Mouse (Mus musculus): ENCODE measurements around the gene Adam22. TPM values are rescaled to one million over a fixed set of nuclear protein-coding genes. Genes with fewer than 3 reads are reported as not detected.

The Adam22 gene
- polyA plus RNA-seq, 1 experiment from 2014 or later = 7.7 TPM

DNA sequence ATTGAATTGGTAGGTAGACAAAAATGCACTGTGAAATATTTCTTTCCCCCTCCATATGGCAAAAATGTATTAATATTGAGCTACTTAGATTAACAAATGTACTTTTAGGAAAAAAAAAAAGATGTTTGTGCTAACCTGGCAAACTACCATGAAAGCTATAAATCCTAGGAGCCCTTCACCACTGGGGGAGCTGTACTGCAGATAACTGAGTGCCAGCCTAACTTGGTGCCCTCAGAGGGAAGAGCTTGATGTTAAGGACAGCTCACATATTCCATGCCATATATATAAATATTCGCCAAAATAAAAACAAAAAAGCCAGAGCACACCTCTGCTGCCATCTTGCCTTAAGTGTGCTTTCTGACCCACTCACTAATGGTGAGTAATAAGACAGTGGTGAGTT is 5.6 kb downstream of the Adam22 start:
- 63% methylated on average over 1 of the region's 1 CpGs for WGBS
- H3K27ac ChIP-seq = no peak overlapping the region
- no peak overlapping the region for H3K9ac ChIP-seq (ENCODE audit: low read depth, low read length)
- H3K4me3 ChIP-seq (replicated peaks; ENCODE audit: low read depth, low read length) = no peak overlapping the region
- no peak for ATAC-seq (replicated peaks; ENCODE audit: low FRiP score, low read depth)
- DNase-seq (ENCODE audit: low spot score) = peak; percentile 11
- no peaks in the 10 kb centered on the region for H3K9me3 ChIP-seq (replicated peaks; ENCODE audit: low read length)
- H3K27me3 ChIP-seq (ENCODE audit: insufficient read depth, low read length) = no peaks in the 10 kb centered on the region
- H3K4me2 ChIP-seq (ENCODE audit: low read length) = no peak overlapping the region
- H3K4me1 ChIP-seq (replicated peaks; ENCODE audit: insufficient read depth, low read length) = no peaks in the 10 kb centered on the region
- peak; percentile 58 for TF ChIP-seq CTCF (IDR thresholded peaks at IDR 0.05; ENCODE audit: low read depth)
- H3K36me3 ChIP-seq (ENCODE audit: insufficient read depth, low read length) = no peaks in the 10 kb centered on the region

DNA sequence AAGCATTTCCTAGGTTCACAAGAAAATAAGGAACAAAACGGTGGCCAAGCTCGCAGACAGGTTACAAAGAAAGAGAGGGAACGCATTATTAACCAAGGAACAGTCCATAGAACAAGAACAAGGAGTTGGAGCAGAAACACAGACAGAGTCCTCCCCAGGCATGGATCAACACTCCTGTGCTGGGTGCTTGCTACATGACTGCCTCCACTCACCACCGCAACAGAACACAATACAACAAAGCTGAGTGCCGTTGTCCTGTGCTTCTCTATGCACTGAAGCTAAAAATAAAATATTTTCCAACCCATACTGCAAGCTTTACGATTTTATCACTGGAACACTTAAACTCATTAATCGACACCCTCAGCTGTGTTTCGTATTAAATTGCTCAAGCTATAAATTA is 10.3 kb downstream of the Adam22 start:
- Histone ChIP-seq H3K4me2 (ENCODE audit: low read length) (no peak overlapping the region), H3K4me1 (replicated peaks; ENCODE audit: insufficient read depth, low read length) (0 out of 2 replicates have a peak, but pooled peaks cover 4% of the 10 kb centered on the region), H3K27me3 (ENCODE audit: insufficient read depth, low read length) (no peaks in the 10 kb centered on the region), H3K36me3 (ENCODE audit: insufficient read depth, low read length) (no peaks in the 10 kb centered on the region), H3K4me3 (replicated peaks; ENCODE audit: low read depth, low read length) (no peak overlapping the region), H3K9ac (ENCODE audit: low read depth, low read length) (no peak overlapping the region), H3K9me3 (replicated peaks; ENCODE audit: low read length) (no peaks in the 10 kb centered on the region), H3K27ac (no peak overlapping the region)
- TF ChIP-seq CTCF (IDR thresholded peaks at IDR 0.05; ENCODE audit: low read depth) = no peak
- WGBS = 32% methylated on average over 8 of the region's 8 CpGs
- ATAC-seq (replicated peaks; ENCODE audit: low FRiP score, low read depth) (no peak; the same call in 1 of the 2 replicates), DNase-seq (ENCODE audit: low spot score) (no peak)

DNA sequence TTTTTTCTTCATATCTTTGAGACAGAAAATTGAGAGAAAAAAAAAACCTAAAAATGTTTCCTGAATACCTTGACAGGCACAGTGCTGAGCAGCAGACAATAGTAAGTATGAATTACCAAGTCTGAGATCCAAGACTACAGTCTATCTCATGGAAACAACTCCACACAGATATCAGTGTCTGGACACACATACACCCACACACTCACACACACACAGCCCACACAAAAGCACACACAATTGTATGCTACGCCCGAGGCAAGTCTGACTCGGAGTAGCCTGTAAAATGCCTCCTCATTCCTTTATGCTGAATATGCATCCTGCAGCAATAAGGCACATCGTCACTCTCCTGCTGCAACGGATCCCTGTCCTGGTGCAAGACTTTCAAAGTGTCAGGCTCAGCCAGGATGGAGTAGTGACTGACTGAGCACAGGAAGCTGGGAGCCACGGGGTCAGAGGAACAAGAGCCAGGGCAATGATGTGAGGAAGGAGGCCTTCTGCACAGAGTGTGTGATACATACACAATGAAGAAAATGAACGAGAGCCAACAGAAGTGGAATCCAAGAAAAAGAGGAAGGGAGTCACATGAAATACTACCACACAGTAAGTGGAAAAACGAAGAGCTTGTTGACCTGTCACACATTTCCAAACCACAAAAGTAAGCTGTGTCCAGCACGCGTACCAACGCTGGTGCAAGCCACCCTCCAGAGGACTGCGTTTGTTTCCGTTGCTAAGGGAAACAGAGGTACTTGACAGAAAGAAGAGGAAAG is 10.9 kb downstream of the Adam22 start:
- Histone ChIP-seq H3K4me1 (replicated peaks; ENCODE audit: insufficient read depth, low read length) (0 out of 2 replicates have a peak, but pooled peaks cover 4% of the 10 kb centered on the region), H3K9me3 (replicated peaks; ENCODE audit: low read length) (no peaks in the 10 kb centered on the region), H3K9ac (ENCODE audit: low read depth, low read length) (no peak overlapping the region), H3K4me2 (ENCODE audit: low read length) (peak overlapping the region; percentile 9; the same call in 1 of the 2 replicates), H3K27me3 (ENCODE audit: insufficient read depth, low read length) (no peaks in the 10 kb centered on the region), H3K36me3 (ENCODE audit: insufficient read depth, low read length) (no peaks in the 10 kb centered on the region), H3K27ac (no peak overlapping the region), H3K4me3 (replicated peaks; ENCODE audit: low read depth, low read length) (no peak overlapping the region)
- DNase-seq (ENCODE audit: low spot score) (peak; percentile 31), ATAC-seq (replicated peaks; ENCODE audit: low FRiP score, low read depth) (0 out of 2 replicates have a peak, but pooled peaks have one; percentile 61)
- TF ChIP-seq CTCF (IDR thresholded peaks at IDR 0.05; ENCODE audit: low read depth) = no peak
- whole genome bisulfite sequencing = 13% methylated on average over 13 of the region's 13 CpGs

DNA sequence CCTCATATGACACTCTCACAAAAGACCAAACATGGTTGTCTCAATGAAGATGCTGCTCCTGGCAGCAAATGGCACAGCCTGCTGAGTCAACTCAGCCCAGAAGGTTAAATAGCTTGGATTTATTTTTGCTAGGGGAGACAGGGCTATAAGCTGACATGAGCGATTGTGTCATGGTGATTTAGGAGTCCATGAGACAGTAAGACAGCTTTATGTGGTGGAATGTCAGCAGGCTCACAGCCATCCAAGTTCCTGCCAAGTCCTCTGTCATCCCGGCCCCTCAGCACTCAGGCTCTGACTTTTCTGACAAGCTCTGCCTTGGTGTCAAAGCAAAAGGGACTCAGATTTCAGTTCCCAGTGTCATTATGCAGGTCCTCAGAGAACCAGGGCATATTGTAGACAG is 11.6 kb downstream of the Adam22 start:
- Histone ChIP-seq H3K9me3 (replicated peaks; ENCODE audit: low read length) (no peaks in the 10 kb centered on the region), H3K36me3 (ENCODE audit: insufficient read depth, low read length) (no peaks in the 10 kb centered on the region), H3K4me1 (replicated peaks; ENCODE audit: insufficient read depth, low read length) (0 out of 2 replicates have a peak, but pooled peaks cover 4% of the 10 kb centered on the region), H3K27ac (no peak overlapping the region), H3K9ac (ENCODE audit: low read depth, low read length) (no peak overlapping the region), H3K4me3 (replicated peaks; ENCODE audit: low read depth, low read length) (no peak overlapping the region), H3K4me2 (ENCODE audit: low read length) (no peak overlapping the region), H3K27me3 (ENCODE audit: insufficient read depth, low read length) (no peaks in the 10 kb centered on the region)
- no peak; the same call in 1 of the 2 replicates for ATAC-seq (replicated peaks; ENCODE audit: low FRiP score, low read depth)
- TF ChIP-seq CTCF (IDR thresholded peaks at IDR 0.05; ENCODE audit: low read depth) = no peak
- DNase-seq (ENCODE audit: low spot score) = peak; percentile 69
- WGBS = 14% methylated on average over 2 of the region's 2 CpGs

DNA sequence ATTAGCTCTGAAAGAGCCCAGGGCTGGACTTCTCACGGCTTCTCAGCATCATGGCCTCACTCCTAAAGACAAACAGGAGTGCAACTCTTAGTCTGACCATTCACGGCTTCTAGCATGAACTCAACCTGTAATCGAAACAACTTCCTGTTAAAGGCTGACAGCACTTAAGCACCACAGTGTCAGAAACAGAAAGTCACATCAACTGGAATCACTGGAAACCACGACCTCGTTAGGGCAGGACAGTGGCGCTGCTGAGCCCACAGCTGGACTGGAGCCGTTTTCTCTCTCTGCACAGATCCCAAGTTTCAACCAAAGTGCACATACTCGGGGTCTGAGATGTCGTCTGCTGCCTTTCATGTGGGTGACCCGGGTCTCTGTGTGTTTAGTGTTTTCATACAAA is 18.4 kb downstream of the Adam22 start:
- DNase-seq (ENCODE audit: low spot score) (peak; percentile 26), ATAC-seq (replicated peaks; ENCODE audit: low FRiP score, low read depth) (no peak)
- WGBS = 51% methylated on average over 10 of the region's 10 CpGs
- Histone ChIP-seq H3K4me2 (ENCODE audit: low read length) (0 out of 2 replicates have a peak overlapping the region, but pooled peaks have one; percentile 2), H3K9me3 (replicated peaks; ENCODE audit: low read length) (no peaks in the 10 kb centered on the region), H3K36me3 (ENCODE audit: insufficient read depth, low read length) (no peaks in the 10 kb centered on the region), H3K4me1 (replicated peaks; ENCODE audit: insufficient read depth, low read length) (no peaks in the 10 kb centered on the region), H3K27me3 (ENCODE audit: insufficient read depth, low read length) (no peaks in the 10 kb centered on the region), H3K9ac (ENCODE audit: low read depth, low read length) (no peak overlapping the region), H3K4me3 (replicated peaks; ENCODE audit: low read depth, low read length) (no peak overlapping the region), H3K27ac (no peak overlapping the region)
- no peak for TF ChIP-seq CTCF (IDR thresholded peaks at IDR 0.05; ENCODE audit: low read depth)

DNA sequence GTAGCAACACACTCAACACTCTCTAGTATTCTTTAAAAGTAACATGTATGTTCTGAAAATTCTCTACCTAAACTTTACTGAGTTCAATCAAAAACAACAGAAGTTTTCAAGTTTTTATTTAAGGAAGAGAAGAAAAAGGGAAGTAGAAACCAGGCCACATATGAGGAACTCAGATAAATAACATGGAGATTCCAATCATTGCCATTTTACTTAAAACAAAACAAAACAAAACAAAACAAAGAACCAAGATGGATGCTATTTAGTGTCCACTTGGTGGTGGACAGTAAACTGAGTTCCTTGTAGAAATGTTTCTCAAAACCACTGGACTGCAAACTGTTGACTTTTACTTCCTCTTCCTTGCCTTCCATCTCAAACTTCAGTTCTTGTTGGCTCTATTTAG is 21.6 kb downstream of the Adam22 start:
- H3K9ac ChIP-seq (ENCODE audit: low read depth, low read length) = no peak overlapping the region
- H3K4me2 ChIP-seq (ENCODE audit: low read length) = no peak overlapping the region
- H3K36me3 ChIP-seq (ENCODE audit: insufficient read depth, low read length) = no peaks in the 10 kb centered on the region
- H3K27me3 ChIP-seq (ENCODE audit: insufficient read depth, low read length) = no peaks in the 10 kb centered on the region
- no peak for TF ChIP-seq CTCF (IDR thresholded peaks at IDR 0.05; ENCODE audit: low read depth)
- DNase-seq (ENCODE audit: low spot score) = no peak
- no peak overlapping the region for H3K4me3 ChIP-seq (replicated peaks; ENCODE audit: low read depth, low read length)
- H3K9me3 ChIP-seq (replicated peaks; ENCODE audit: low read length) = no peaks in the 10 kb centered on the region
- H3K4me1 ChIP-seq (replicated peaks; ENCODE audit: insufficient read depth, low read length) = no peaks in the 10 kb centered on the region
- ATAC-seq (replicated peaks; ENCODE audit: low FRiP score, low read depth) = no peak
- H3K27ac ChIP-seq = no peak overlapping the region
